Mouse (Mus musculus) frontal cortex, postnatal 10 days (tissue): ENCODE results near the gene Lamb1.

ENCODE experiments used
- DNase-seq, 2 experiments: peaks; one replicate each; pipeline ENCODE4 v3.0.0; 2022; ENCODE audit warnings: low spot score in 2 of 2, mixed read lengths in 1 of 2

Gene Lamb1

DNA sequence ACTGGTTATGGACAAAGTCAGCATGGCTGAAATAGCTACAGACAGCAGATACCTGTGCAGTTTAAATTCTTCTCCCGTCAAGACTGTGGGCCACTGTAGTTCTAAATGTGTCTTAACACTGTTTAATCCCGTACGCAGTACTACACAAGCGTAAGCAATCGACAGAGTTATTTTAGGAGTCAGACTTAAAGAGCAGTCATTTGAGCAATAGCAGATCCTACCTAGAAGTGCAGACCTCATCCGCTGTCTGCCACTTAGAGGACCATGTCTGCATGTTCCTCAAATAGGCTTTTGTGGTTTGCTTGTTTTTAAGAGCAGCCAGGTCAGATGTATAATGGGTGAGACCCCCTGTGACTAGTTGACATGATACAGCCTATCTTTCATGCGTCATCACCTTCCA is 49.3 kb downstream of the Lamb1 start:
- no peak for DNase-seq

DNA sequence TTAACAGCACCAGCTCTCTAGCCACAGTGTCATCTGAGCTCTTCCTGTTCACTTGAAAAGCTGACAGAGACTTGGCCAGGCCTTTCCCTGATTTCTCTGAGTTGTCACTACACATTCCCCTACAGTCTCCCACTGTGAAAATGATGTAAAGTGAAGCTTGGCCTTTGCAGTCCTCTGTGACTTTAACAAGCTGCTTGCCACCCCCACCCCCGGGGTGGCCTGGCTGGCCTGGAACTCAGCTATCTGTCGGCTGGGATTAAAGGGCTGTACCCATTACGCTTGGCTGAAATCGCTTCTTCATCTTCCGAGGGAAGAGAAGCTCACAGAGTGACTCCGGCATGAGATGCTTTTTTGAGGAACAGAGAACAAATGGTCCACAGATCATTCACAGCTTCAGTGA is 50.9 kb downstream of the Lamb1 start:
- no peak for DNase-seq

DNA sequence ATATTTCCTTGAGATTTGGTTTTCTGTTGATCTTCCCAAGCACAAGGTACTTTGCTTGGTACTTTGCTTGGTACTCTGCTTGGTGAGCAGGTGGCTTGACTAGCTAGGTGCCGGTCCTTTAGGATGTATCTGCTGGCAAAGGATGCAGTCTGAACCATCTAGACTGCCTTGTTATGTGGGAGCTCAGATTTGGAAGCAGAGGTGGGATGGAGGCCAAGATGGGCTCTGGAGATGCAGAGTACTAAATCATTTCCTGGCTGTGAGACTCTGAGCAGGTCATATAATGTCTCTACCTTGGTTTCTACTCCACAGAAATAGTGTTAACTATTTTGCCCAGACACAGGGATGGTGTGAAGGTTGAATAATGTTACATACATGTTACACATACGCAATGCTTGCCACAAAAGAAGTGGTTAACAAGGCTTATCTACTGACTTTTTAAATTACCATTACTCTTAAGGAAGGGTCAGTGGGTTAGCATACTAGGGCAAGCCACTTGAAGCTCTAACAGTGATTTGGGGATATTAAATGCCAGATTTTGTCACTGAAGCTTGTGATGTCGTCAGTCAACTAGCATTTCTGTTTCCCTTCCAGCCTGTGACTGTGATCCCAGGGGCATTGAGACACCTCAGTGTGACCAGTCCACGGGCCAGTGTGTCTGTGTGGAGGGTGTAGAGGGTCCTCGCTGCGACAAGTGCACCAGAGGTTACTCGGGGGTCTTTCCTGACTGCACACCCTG is 52.8 kb downstream of the Lamb1 start:
- no peak for DNase-seq

DNA sequence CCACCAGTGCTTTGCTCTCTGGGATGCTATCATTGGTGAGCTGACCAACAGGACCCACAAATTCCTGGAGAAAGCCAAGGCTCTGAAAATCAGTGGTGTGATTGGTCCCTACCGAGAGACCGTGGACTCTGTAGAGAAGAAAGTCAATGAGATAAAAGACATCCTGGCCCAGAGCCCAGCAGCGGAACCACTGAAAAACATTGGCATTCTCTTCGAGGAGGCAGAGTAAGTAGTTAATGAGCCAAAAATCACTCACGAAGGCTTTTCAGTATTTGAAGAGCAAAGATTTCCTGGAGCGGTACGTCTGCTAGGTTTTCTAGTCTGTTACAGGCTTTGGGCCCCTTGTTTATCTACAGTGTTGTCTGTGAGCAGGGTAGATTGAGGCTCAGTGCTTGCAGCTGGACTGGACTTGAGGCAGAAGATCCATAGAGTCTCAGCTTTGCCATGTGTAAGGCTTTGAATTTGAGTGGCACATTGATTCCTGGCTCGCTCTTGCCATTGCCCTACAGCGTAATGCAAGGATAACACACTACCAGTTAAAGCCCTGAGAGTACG is 53.5 kb downstream of the Lamb1 start:
- no peak for DNase-seq

DNA sequence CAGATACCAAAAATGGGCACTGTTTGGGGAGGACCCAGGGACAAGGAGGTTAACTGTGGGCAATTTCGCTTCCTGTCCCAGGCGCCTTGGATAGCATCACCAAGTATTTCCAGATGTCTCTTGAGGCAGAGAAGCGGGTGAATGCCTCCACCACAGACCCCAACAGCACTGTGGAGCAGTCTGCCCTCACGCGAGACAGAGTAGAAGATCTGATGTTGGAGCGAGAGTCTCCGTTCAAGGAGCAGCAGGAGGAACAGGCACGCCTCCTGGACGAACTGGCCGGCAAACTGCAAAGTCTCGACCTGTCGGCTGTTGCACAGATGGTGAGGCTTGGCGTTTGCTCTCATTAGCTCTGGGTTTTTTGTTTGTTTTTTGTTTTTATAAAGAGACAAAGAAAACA is 55.8 kb downstream of the Lamb1 start:
- DNase-seq = no peak

DNA sequence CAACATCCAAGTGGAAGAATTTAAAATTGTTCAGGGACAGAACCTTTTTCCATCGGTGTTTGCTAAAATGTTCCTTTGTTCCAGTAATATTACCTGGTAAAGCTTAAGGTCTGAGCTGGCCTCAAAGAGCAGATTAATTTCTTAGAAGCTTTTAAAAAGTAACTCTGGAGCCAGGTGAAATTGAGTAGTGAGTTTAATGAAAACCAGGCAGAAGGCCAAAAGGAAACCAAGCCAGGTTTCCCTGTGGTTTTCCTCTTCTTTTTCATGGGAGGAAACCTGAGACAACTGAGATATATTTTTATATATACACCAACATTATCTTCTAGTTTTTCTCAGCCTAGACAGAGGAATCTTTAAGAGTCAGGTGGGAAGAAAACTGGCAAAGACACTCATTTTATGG is 56.5 kb downstream of the Lamb1 start:
- no peak for DNase-seq

DNA sequence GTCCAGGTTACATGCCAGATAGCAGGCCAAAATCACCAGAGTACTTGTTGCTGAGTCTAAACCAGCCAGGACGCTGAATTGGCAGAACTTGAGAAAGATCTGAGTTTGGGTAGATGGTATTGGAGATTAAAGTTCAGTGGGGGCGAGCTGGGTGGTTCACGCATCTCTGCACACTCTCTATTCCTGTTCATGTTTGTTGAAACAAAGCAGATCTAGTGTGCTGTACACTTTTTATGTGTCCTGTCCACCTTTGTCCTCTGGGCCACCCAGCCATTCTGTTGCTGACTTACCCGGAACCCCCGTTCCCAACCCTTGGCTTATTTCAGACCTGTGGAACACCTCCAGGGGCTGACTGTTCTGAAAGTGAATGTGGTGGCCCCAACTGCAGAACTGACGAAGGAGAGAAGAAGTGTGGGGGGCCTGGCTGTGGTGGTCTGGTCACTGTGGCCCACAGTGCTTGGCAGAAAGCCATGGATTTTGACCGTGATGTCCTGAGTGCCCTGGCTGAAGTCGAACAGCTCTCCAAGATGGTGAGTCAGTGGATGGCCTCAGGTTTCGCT is 58.2 kb downstream of the Lamb1 start:
- DNase-seq = no peak

DNA sequence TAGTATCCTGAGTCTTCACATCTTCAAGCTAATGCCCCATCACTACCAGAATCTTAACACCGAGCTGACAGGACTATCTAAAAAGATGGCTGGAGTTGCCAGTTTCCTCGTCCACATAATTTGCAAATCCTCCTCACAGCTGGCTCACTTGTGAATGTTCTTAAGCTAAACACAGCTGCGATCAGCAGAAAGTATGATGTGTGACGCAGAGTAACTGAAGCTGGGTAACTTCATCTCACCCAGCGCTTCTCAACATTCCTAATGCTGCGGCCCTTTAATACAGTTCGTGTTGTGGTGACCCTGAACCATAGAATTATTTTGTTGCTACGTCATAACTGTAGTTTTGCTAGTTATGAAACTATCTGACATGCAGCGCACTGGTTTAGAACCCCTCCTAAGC is 62.1 kb downstream of the Lamb1 start:
- DNase-seq = no peak

DNA sequence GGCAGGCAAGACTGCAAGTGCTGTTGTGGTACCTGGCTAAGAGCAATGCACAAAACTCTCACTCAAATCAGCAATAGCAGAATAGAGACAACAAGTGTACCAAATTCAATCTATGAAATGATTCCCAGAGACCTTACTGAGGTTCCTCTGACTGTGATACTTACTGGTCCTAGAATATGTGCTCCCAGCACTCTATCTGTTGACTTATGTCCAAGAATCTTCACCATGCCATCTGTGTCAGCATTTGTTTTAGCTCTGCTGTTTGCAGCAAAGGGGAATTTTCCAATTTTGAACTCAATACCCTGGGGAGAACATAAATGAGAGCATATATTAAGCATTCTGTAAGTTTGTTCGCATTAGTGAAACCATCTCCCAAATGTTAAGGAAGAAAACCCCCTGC is 68.2 kb downstream of the Lamb1 start:
- DNase-seq = no peak

DNA sequence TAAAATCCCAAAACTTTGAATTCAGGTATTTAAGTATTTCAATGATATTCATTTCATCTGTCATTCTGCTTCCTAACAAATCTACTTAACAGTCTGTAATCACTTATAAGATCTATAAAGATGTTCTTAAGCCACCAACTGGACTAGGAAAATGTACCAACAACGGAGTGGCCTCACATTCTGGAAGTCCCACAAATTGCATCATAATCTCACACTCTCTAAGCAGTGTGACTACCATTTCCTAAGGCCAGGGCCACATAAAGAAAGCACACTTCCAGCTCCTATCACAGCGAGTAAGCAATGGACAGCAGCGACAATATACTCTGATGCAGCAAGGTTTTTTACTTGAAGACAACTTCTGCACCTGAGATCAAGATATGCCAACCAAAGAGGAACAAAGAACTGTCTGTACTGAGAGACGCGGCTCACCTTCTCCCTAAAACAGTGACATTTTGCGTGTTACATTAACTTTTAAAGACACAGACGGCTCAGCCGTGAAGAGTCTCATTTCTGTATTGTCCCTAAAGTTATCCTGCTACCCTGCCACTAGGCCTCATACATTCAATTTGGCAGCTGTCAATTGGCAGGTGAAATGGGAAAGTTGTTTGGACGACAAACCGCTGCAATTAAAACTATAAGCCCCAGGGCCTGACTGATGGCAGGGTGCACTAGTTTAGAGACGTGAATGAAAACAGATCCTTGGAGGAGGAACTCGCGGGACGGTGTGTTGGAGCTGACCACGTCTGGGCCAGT is 85.3 kb downstream of the Lamb1 start:
- DNase-seq = no peak

DNA sequence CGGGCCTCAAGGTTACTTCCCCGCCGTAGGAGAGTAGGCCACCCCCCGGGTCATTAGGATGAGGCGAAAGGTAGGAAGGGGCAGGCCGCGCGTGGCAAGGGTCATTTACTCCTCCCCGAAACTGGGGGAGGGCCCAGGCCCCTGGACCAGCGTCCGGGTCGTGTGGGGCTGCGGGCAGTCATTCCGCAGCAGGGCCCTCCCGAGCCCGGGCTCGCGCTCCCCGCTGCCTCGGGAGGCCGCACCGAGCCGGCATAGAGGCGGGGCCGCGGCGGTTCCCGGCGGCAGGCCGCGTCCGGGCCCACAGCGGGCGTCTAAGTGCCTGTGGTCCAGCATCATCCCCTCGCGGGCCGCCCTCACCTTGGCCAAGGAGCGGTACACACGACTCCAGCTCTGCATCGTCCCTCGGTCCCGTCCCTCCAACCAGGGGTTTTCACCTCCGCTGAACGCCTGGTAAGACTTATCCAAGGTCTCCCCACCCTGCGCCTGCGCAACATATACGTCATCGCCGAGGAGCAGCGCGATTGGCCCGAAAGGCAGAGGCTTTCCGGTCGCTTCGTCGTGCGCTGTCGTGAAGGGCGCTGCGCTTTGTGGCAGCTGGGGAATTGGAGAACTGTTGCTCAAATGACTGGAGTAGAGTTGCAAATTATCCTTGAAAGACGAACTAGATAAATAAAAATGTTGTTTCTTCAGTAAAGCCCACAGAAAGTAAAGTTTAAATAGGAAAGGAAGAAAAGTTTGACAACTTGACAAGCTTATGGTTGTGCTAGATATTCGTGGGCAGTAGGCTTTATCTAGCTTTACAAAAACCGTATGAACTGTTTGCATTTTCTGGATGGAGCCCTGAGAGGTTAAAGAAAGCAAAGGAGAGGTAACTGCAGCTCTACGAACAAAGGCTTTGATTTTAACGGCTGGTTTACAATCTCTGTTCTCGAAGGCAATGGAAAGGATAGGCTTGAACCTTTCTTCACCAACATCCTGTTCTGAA is 86.2 kb downstream of the Lamb1 start, which contains the start of gene Dld:
TSS of gene Dld (minus strand) at position 510 of the 985 bp plus-strand sequence.
- peak; percentile 93 to 96 for DNase-seq

DNA sequence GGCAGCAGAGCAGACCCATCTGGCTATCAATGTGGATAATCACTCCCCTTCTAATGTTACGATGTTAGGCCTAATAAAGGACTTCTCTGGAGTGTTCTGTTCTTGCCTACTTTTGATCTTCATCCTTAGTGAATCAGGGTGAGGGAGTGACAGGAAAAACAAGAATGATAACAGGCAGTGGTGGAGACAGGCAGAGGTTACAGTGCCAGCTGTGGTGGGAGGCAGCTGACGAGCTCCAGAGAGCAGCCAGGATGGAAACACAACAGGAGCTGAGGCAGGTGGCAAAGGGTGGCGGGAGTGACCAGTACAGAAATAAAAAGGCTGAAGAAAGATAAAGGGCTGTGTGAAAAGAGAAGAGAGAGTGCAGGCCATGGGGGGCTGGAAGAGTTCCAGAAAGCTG is 101.4 kb downstream of the Lamb1 start:
- no peak for DNase-seq

DNA sequence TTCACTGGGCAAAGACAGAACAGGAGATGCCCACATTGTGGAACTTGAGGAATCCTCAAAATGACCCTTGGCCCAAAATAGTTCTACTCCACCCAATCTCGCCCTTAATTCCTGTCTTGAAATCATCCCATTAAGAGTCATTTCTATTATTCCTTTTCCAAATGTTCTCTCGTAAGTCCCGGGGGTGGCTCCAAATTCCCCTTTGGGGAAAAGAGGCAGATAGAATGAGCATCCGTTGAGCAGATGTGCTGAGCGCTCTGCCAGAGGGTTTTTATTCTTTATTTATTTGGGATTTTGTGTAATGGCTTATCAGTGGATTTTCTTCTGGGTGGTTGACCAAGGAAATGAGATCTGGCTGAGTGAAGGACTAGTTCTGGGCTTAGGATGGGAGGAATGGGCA is 102.7 kb downstream of the Lamb1 start:
- DNase-seq = no peak

DNA sequence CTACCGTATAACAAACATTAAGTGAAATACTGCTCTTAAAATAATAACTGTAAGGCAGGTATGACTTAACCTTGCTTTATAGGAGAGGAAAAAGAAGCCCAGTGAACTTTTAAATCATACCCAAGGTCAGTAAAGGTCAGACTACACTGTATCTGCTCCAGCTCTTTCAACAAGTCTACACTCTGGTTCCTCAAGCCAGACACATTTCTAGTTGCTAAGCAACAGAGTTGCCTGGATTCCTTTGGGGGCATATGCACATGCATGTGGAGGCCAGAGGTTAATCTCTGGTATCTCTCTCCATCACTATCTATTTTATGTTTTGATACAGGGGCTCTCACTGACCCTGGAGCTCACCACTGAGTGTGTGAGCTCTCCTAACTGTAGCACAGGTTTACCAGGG is 104.1 kb downstream of the Lamb1 start:
- no peak for DNase-seq

DNA sequence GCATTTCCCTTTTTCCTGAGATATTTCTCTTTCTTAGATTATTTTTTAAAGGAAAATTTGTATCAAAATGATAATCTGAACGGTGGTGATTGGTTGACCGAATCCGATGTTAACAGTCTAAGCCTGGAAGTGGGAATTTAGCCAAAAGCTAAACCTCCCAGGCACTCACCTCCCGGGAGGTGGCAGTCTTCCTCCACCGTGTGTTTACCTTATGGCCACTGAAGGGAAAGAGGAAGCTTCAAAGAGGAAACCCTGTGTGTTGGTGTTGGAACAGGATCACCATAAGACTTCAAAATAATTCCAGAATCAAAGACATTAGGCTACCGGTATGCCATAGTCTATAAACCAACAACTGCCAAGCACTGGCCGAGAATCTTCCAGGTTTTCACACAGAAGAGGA is 104.6 kb downstream of the Lamb1 start:
- DNase-seq = no peak

DNA sequence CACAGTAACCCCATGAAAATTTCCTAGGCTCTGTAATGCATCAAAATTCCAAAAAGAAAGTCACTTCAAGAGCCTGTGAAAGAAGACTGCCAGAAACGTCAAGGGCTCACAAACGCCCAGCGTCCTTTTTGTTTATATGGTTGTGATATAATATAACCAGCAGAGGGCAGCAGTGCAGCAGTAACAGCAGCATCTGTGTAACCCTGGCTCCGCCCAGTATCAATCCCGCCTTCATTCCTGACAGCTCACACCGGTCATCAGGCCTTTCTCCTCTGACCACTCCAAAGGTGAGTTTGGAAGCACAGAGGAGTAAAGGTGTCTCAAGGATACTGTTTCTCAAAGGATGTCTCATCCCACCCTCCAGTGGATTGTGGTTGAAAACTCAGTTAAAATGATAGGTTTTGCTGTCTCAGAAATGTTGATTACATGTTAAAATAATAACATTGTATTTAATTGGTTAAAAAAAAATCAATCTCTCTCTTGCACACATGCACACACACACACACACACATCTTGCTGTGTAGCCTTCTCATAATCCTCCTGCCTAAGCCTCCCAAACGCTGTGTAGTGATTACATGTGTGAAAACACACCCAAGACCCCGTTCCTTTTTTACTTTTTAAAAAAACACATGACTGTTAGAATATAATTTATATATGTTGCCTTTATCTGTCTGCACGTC is 109.7 kb downstream of the Lamb1 start:
- DNase-seq = peak; percentile 27 to 60

DNA sequence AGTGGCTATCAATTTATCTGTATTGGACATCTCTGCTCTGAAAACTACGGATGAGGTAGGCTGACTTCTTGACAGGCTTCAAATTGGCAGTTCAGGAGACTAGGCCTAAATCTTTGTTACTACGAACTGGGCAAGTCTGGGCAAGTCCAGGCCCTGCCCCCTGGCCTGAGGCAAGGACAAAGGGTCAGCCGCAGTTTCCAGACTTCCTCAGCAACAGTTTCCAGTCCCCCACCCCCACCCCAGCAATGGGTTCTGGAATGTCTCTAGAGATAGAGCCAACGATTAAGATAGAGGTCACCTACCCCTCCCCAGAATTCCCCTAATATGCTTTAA is 110.2 kb downstream of the Lamb1 start:
- DNase-seq = no peak

DNA sequence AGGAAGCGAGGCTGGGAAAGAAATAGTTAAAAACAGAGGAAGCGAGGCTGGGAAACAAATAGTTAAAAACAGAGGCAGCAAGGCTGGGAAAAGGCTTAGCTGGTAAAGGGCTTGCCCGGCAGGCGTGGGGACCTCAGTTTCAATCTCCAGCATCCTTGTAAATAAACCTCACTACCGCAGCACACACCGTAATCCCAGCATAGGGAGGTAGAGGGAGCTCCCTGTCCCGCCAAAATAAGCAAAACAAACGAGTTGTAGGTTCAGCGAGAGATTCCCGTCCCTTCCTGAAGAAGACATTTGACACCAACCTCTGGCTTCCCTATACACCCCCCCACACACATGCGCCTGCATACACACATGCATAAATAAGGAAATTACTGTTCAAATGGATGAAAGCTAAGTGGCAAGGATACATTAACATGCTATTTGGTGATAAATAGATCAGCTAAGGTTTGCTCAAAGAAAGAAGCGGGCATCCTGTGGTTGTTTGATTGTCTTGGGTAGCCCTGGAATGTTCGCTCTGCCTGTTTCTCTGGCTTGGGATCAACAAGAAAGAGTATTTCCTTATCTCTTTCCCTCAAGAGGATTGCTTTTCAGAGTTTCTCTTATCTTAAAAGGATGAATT is 111.4 kb downstream of the Lamb1 start:
- no peak for DNase-seq

DNA sequence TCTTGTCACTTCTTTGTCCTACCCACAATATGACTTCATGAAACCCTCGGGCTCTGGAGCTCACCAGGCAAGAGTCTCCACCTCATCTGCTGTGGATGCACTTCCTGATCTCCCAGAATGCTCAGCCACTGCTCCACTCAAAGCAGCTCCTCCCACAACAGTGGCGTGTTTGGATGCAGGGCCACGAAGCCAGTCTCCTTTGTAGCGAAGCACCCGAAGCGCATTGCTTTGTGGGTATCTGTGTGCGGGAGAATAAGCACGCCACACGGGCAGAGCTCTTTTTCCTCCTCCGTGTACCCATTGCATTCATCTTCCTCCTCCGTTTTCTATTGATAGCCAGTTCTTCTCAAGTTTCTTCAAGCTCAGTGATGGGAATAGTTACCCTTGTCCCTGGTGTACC is 112.2 kb downstream of the Lamb1 start:
- DNase-seq = no peak
